Mouse (Mus musculus) bone marrow, adult 2 months (tissue): Measurements from ENCODE around the gene Oaz2.

ENCODE experiments used
- CTCF ChIP-seq: fragments of 200-500 bp; IDR thresholded peaks from 2 replicates; pipeline ENCODE4 v1.5.1; 2011; ENCODE audit warnings: low read length, control low read depth; ENCODE audit not compliant: control insufficient read depth, insufficient read depth
- POLR2A ChIP-seq: fragments of 200-500 bp; IDR thresholded peaks from 2 replicates; pipeline ENCODE4 v1.6.1; 2011; ENCODE audit warnings: low read depth, mild to moderate bottlenecking, control low read depth, low read length, borderline replicate concordance; ENCODE audit not compliant: control insufficient read depth

DNA sequence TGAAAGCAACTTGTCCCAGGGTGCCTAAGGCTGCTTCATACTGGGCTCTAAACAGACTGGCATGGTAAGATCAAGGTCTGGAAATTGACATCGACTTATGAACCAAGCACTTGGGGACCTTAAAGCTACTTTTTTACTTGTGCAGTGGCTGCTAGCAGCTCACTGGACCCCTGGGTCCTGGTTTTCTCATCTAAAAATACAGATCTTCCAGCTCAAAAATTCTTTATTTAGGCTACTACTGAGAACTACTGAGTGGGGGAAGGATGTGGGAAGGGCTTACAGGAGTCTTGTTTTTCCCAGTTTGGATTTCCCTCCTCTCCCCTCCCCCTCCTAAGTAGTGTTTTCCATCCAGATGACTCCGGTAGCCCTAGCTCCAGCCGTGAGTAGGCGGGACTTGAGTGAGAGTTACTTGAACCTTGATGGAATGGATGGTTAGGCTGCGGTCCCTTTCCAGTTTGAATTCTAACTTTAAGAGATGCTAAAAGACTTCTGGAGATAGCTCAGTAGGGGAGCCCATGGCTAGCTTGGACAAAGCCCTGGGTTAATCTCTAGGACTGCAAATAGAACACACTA is 26.9 kb upstream of the Oaz2 start:
- TF ChIP-seq CTCF (no peak), POLR2A (no peak)
